Mouse (Mus musculus): ENCODE results near the gene Myom1. TPM values are rescaled to one million over a fixed set of nuclear protein-coding genes. Genes with fewer than 3 reads are reported as not detected.
A peak's percentile ranks its signal among the peaks of the same experiment; 100 is the strongest.

The Myom1 gene
- polyA plus RNA-seq, 1 experiment = 18.6 TPM

DNA sequence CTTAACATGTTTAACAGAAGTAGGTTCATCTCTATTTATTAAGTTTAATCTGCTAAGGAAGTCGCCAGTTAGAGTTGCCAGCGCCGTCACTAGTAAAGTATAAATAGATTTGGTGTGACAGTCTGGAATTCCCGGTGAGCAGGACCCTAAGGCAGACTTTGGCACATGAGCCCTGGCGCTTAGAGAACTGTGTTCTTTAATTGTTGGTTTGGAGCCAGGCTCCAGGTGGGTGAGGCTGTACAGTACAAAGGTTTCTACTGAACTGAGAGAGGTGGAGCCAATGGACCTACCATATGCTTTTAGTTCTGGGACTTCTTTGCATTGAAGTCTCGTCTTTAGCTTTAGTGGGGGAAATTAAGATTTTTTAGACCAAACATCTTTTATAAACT lies 94.8 kb downstream of the Myom1 start:
- TF ChIP-seq POLR2A (IDR thresholded peaks at IDR 0.05; ENCODE audit: borderline replicate concordance, extremely low read depth, low read depth, low read length) (no peak), CTCF (IDR thresholded peaks at IDR 0.05; ENCODE audit: insufficient read depth, low read length) (no peak)
- WGBS = 39% methylated on average over 6 of the region's 6 CpGs
- H3K4me1 ChIP-seq (ENCODE audit: control insufficient read depth, insufficient read depth, low read length) = peaks cover 22% of the 10 kb centered on the region
- no peak overlapping the region for H3K4me3 ChIP-seq (replicated peaks; ENCODE audit: extremely low read depth, low read depth, low read length)
- DNase-seq = no peak

DNA sequence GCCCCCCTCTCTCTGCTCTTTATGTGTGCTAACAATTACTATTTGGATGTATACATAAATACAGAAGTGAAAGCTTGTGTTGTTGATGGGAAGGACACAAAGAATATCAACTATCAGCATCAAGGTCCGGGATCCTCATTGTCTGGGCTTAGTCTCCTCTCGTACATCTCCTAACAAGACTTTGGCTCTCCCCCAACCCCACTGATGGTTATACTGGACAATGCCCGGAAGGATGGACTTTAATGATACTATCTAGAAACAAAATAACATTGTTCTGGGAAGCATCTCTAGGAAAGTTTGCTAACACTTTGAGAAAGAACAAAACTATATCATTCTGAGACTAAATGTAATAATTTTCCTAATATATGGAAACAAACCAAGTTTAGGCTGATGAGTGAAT lies 96.2 kb downstream of the Myom1 start:
- no peak for DNase-seq
- no peak overlapping the region for H3K4me3 ChIP-seq (replicated peaks; ENCODE audit: extremely low read depth, low read depth, low read length)
- TF ChIP-seq CTCF (IDR thresholded peaks at IDR 0.05; ENCODE audit: insufficient read depth, low read length) = no peak
- no peak for TF ChIP-seq POLR2A (IDR thresholded peaks at IDR 0.05; ENCODE audit: borderline replicate concordance, extremely low read depth, low read depth, low read length)
- peaks cover 21% of the 10 kb centered on the region for H3K4me1 ChIP-seq (ENCODE audit: control insufficient read depth, insufficient read depth, low read length)
- WGBS = 56% methylated on average over 3 of the region's 3 CpGs

DNA sequence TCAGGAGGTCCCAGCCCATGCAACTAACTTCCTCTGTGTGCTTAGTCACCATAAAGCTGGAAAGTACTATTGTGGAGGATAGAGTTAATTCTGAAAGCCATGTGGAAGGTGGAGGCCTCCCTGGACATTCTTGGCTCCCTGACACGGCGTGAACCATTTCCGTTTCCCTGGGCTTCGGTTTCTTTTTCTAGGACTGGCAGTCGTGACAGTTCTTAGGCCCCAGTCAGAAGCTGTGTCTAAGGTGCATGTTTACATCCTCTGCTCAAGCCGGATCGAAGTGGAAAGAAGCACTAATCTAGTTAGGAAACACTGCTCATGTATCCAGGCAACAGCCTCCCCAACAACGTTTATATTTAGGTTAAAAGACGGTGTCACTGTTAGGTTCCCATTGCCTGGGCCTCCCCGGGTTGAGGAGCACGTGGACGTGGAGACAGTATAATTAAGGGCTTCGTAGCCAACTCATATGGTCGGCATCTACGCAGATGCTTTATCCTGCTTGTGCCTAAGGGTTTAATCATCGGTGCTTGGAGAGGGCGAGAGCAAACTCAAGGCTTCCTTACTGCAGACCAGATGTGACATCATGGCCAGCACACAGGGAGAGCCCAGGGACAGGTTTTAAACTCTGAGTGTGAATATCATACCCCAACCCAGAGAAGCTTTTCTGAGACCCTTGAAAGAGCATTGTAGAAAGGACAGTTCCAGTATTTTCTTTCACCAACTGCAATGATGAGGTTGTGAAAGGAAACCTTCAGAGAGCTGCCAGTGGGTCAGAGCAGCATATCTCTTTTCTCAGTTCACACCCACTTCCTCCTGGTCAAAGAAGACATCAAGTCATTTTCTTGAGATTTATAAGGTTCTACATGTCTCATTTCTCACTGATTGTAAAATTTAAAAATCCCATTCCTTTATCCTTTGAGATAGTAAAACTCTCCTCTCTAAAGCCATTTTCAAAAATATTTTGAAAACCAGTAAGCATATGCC lies 100.4 kb downstream of the Myom1 start:
- Histone ChIP-seq H3K4me1 (ENCODE audit: control insufficient read depth, insufficient read depth, low read length) (peaks cover 12% of the 10 kb centered on the region), H3K4me3 (replicated peaks; ENCODE audit: extremely low read depth, low read depth, low read length) (no peak overlapping the region)
- TF ChIP-seq CTCF (IDR thresholded peaks at IDR 0.05; ENCODE audit: insufficient read depth, low read length) = no peak
- TF ChIP-seq POLR2A (IDR thresholded peaks at IDR 0.05; ENCODE audit: borderline replicate concordance, extremely low read depth, low read depth, low read length) = no peak
- WGBS = 7% methylated on average over 17 of the region's 17 CpGs
- peak; percentile 43 for DNase-seq

DNA sequence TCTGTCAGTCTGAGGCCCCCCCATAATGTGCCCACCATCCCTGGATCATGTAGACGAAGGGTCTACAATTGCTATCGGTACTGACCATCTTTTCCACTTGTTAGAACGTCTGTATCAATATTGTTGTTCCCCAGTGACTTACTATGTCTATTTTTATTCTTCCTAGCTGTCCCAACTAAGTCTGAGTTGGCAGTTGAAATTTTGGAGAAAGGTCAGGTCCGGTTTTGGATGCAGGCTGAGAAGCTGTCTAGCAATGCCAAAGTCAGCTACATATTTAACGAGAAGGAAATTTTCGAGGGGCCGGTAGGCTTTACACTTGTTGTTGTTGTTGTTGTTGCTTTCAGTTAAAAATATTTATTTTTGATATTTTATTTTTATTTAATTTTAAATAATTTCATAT lies 102.9 kb downstream of the Myom1 start:
- no peak for DNase-seq
- 82% methylated on average over 7 of the region's 7 CpGs for WGBS
- peaks cover 12% of the 10 kb centered on the region for H3K4me1 ChIP-seq (ENCODE audit: control insufficient read depth, insufficient read depth, low read length)
- no peak for TF ChIP-seq POLR2A (IDR thresholded peaks at IDR 0.05; ENCODE audit: borderline replicate concordance, extremely low read depth, low read depth, low read length)
- TF ChIP-seq CTCF (IDR thresholded peaks at IDR 0.05; ENCODE audit: insufficient read depth, low read length) = no peak
- H3K4me3 ChIP-seq (replicated peaks; ENCODE audit: extremely low read depth, low read depth, low read length) = no peak overlapping the region

DNA sequence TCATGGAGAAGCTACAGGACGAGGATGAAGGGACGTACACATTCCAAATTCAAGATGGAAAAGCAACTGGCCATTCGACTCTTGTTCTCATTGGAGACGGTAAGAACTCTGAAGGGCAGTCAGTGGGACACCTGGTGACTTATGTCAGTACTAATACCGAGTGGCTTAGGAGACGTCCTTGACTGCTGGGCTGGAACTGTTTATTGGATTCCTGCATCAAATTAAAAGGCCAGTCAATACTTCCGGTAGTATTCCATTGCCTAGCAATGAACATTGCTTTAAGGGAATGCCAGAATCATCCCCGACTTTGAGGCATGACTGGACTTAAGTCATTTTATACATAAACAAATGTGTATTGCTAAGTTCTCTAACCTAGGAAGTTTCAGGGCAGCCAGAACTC lies 103.8 kb downstream of the Myom1 start:
- 89% methylated on average over 8 of the region's 8 CpGs for WGBS

DNA sequence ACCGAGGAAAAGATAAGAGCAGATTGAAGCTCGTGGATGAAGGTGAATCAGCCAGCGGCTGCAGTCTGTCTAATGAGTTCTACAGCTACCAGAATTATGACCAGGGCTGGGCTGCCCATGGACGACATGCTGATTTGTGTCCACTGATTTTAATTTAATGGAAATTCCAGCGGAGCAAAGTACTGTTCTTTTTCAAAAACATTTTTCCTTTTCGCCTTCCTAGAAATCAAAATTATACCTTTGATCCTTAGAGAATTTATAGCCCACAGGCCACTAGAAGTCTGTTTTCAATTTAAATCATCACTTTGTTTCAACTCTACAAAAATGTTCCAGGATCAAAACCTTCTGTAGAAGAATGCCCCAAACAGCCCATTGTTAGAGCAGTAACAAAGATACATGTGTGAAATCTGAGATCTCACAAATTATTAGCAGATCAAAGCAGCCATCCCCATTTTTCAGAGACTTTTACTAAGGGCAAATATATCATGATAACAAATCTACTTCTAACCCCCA lies 108.4 kb downstream of the Myom1 start:
- H3K4me3 ChIP-seq (replicated peaks; ENCODE audit: extremely low read depth, low read depth, low read length) = no peak overlapping the region
- DNase-seq = no peak
- 87% methylated on average over 6 of the region's 6 CpGs for WGBS
- TF ChIP-seq CTCF (IDR thresholded peaks at IDR 0.05; ENCODE audit: insufficient read depth, low read length) (no peak), POLR2A (IDR thresholded peaks at IDR 0.05; ENCODE audit: borderline replicate concordance, extremely low read depth, low read depth, low read length) (no peak)
- H3K4me1 ChIP-seq (ENCODE audit: control insufficient read depth, insufficient read depth, low read length) = no peaks in the 10 kb centered on the region

More for the DNA sequence above, 103.8 kb downstream of the Myom1 start:
- TF ChIP-seq CTCF (IDR thresholded peaks at IDR 0.05; ENCODE audit: insufficient read depth, low read length) (no peak), POLR2A (IDR thresholded peaks at IDR 0.05; ENCODE audit: borderline replicate concordance, extremely low read depth, low read depth, low read length) (no peak)
- DNase-seq = no peak
- H3K4me1 ChIP-seq (ENCODE audit: control insufficient read depth, insufficient read depth, low read length) = peaks cover 12% of the 10 kb centered on the region
- no peak overlapping the region for H3K4me3 ChIP-seq (replicated peaks; ENCODE audit: extremely low read depth, low read depth, low read length)

DNA sequence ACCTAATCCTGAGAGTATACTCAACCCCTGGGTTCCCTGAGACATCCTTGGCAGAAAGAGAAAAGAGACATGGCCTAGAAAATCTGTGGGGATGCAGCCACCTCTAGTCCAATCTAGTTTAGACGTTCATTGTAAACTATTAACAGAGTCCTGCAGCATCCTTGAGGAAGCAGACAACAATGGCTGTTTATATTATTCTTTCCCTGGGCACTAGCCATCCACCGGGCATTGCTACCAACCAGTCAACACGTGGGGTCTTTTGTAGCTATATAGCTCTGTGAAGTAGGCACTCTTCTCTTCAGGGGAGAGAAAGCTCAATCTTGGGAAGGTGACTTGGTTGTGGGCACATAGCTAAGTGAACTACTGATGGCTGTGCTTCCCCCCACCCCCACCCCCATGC lies 110.3 kb downstream of the Myom1 start:
- Histone ChIP-seq H3K4me1 (ENCODE audit: control insufficient read depth, insufficient read depth, low read length) (no peaks in the 10 kb centered on the region), H3K4me3 (replicated peaks; ENCODE audit: extremely low read depth, low read depth, low read length) (no peak overlapping the region)
- TF ChIP-seq POLR2A (IDR thresholded peaks at IDR 0.05; ENCODE audit: borderline replicate concordance, extremely low read depth, low read depth, low read length) (no peak), CTCF (IDR thresholded peaks at IDR 0.05; ENCODE audit: insufficient read depth, low read length) (no peak)
- no peak for DNase-seq
- WGBS = 53% methylated on average over 3 of the region's 3 CpGs

DNA sequence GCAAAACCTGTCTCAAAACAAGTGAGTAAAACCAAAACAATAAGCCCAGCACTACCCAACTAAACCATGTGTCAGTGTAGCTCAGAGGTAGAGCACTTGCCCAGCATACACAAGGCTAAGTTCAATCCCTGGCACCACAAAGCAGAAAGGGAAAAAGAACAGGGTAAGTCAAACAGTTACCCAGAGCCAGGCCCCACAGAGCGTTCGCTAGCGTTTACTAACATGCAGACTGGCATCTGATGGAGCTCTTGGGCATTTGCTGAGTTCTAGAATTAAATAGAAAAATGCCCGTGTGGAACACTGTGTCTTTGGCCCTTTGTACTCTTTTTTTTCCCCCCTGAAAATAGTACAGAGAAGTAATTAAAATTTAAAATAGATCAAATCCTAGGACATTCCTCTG lies 111.8 kb downstream of the Myom1 start:
- WGBS = 88% methylated on average over 4 of the region's 4 CpGs
- no peak overlapping the region for H3K4me3 ChIP-seq (replicated peaks; ENCODE audit: extremely low read depth, low read depth, low read length)
- H3K4me1 ChIP-seq (ENCODE audit: control insufficient read depth, insufficient read depth, low read length) = 0 out of 2 replicates have a peak, but pooled peaks cover 2% of the 10 kb centered on the region
- DNase-seq = no peak
- TF ChIP-seq POLR2A (IDR thresholded peaks at IDR 0.05; ENCODE audit: borderline replicate concordance, extremely low read depth, low read depth, low read length) = no peak
- TF ChIP-seq CTCF (IDR thresholded peaks at IDR 0.05; ENCODE audit: insufficient read depth, low read length) = no peak

DNA sequence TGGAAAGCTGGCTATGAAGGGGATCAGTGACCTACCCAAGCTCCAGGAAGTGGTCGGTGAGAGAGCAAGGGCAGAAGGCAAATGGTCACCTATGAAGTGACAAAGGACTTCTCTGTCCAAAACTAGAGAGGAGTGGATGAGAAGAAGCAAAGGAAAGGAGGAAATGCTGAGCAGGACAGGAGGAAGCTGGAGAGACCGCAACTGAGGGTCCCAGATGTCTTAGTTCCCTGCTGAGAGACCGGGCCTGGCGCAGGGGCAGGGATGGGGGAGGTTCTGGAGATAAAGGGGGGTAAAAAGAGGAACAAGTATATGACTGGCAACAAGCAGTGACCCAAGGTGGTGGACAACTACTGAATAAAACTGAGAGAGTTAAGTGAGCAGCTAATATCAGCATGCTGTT lies 115.5 kb downstream of the Myom1 start:
- TF ChIP-seq CTCF (IDR thresholded peaks at IDR 0.05; ENCODE audit: insufficient read depth, low read length) = no peak
- no peak for TF ChIP-seq POLR2A (IDR thresholded peaks at IDR 0.05; ENCODE audit: borderline replicate concordance, extremely low read depth, low read depth, low read length)
- Histone ChIP-seq H3K4me3 (replicated peaks; ENCODE audit: extremely low read depth, low read depth, low read length) (no peak overlapping the region), H3K4me1 (ENCODE audit: control insufficient read depth, insufficient read depth, low read length) (peaks cover 6% of the 10 kb centered on the region)
- DNase-seq = no peak
- WGBS = 80% methylated on average over 4 of the region's 4 CpGs

DNA sequence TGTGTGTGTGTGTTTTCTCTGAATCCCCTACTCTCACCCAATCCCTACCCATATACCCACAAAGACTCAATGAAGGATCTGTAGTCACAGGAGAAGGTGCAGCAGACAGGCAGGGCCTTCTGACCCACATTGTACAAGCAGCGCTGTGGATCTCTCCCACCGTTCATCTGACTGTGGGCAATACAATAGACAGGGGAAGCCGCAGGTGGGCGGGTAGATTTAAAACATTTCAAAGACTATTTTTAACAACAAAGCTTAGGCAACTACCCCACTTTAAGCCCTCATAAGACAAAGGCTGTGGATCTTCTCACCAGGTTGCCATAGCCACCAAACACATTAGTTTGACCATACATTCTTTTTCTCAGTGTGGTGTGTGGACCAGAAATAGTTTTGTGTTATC lies 116.2 kb downstream of the Myom1 start:
- WGBS = 59% methylated on average over 4 of the region's 4 CpGs
- H3K4me3 ChIP-seq (replicated peaks; ENCODE audit: extremely low read depth, low read depth, low read length) = no peak overlapping the region
- DNase-seq = no peak
- TF ChIP-seq CTCF (IDR thresholded peaks at IDR 0.05; ENCODE audit: insufficient read depth, low read length) (no peak), POLR2A (IDR thresholded peaks at IDR 0.05; ENCODE audit: borderline replicate concordance, extremely low read depth, low read depth, low read length) (no peak)
- peaks cover 6% of the 10 kb centered on the region for H3K4me1 ChIP-seq (ENCODE audit: control insufficient read depth, insufficient read depth, low read length)
